Mouse (Mus musculus): Measurements from ENCODE around the gene Plcb1.

- TF ChIP-seq POLR2A (IDR thresholded peaks at IDR 0.05; ENCODE audit: borderline replicate concordance, low read depth, low read length): no peak
- no peak for TF ChIP-seq CTCF (IDR thresholded peaks at IDR 0.05; ENCODE audit: low read depth, low read length)
These were observed 262.9 kb downstream of the Plcb1 start for GRCm38 (mm10) chr2:135048791-135049190.
